Mouse (Mus musculus): ENCODE data around the gene Kalrn.

DNA sequence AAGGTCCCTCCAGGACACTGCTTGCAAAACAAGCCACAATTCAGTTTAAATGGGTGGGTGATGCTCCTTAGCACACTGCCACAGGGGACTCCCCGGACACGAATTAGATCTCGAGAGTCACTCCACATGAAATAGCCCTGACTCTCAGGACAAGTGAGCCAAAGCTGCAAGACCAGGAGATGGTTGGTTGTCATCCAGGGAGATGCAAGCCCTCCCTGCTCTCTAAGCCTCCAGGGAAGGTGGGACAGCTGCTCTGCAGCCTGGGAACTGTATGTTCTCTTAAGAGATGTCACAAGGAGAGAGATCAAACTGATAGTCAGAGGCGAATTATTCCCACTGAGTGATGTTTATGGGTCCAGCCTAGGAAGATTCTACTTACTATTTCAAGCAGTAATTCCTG, 101.9 kb downstream of the Kalrn start:
- TF ChIP-seq CTCF (IDR thresholded peaks at IDR 0.05; ENCODE audit: low read depth) (no peak), EP300 (IDR thresholded peaks at IDR 0.05; ENCODE audit: low read depth) (no peak)

Data from heart, postnatal 0 days (tissue).